Mouse (Mus musculus) effector memory CD4-positive, alpha-beta T cell, adult 7 months (primary cell): ENCODE data around the gene Csrp3. TPM values are rescaled to one million over a fixed set of nuclear protein-coding genes. Genes with fewer than 3 reads are reported as not detected.

ENCODE experiments used
- polyA plus RNA-seq: library from polyadenylated mRNA; unstranded; fragments of 100-300 nt; shearing (Covaris generic); gene quantifications from one replicate; pipeline ENCODE4 v1.2.1, GENCODE M21; 2017

The Csrp3 gene
- polyA plus RNA-seq, result not detected

GRCm38 (mm10) chr7:48847820-48848650, at the start of gene Csrp3:
Csrp3 (minus strand) TSS chr7:48848033.

GRCm38 (mm10) chr7:48881486-48881885, 33.7 kb upstream of the Csrp3 start, which contains the start of gene E2f8:
E2f8 (minus strand) TSS chr7:48881596.

GRCm38 (mm10) chr7:48788851-48789572, 58.8 kb downstream of the Csrp3 start, which contains the start of gene Zdhhc13:
Zdhhc13 (plus strand) TSS chr7:48789003.

Other genes with a start within 250 kb of the Csrp3 start
- gene Mrgprb3, start 204.2 kb downstream of the Csrp3 start, polyA plus RNA-seq, result not detected
- gene Zdhhc13, start 59.0 kb downstream of the Csrp3 start, polyA plus RNA-seq, result 22.6 TPM
- gene E2f8, start 33.6 kb upstream of the Csrp3 start, polyA plus RNA-seq, result 0.27 TPM
- 14.4 TPM for gene Nav2, start 60.7 kb upstream of the Csrp3 start, polyA plus RNA-seq